Mouse (Mus musculus) neutrophil, adult 5-6 weeks (primary cell): Measurements from ENCODE around the gene Anxa5. TPM values are rescaled to one million over a fixed set of nuclear protein-coding genes. Genes with fewer than 3 reads are reported as not detected.

Experiments used
- ATAC-seq: fragments of 151-379, 151-347 bp; 2 replicates; pipeline ENCODE4 v1.8.0; 2017; ENCODE audit warnings: mild to moderate bottlenecking, moderate TSS enrichment; ENCODE audit not compliant: insufficient number of reproducible peaks, poor library complexity, low FRiP score, severe bottlenecking; ENCODE audit errors: extremely low read depth
- total RNA-seq: library from RNA; stranded (forward); fragments of 200-1000 nt; gene quantifications from 2 replicates; pipeline ENCODE4 v1.2.3, GENCODE M21; 2017

The Anxa5 gene
- total RNA-seq, 1 experiment from 2014 or later = 44.0 TPM

DNA sequence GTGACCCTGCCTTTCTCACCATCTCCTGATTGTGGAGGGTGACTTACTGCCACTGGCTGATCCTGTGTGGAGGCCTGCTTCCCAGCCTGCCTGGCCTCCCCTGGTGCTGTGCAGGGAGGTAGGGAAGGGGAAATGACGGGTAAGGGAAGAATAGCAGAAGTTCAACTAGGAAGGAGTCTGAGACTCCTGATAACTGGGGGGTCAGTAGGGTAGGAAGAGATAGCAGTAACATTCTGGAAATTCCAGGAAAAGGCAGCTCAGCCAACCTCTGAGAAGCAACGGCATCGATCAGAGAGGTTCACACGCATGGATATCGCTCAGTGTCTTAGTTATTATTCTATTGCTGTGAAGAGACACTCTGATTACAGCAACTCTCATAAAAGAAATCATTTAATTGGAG lies 15.8 kb upstream of the Anxa5 start:
- no peak for ATAC-seq

DNA sequence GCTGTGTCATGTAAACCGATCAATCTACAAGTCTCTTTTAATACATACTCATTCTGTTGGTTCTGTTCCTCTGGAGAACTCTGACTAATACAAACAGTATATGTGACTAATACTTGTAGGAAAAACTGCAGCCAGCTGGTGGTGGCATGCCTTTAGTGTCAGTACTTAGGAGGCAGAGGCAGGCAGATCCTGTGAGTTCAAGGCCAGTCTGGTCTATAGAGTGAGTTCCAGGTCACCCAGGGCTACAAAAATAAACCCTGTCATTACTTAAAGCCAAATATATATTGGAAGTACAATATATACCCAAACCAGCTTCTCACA lies 13.9 kb upstream of the Anxa5 start:
- no peak for ATAC-seq

DNA sequence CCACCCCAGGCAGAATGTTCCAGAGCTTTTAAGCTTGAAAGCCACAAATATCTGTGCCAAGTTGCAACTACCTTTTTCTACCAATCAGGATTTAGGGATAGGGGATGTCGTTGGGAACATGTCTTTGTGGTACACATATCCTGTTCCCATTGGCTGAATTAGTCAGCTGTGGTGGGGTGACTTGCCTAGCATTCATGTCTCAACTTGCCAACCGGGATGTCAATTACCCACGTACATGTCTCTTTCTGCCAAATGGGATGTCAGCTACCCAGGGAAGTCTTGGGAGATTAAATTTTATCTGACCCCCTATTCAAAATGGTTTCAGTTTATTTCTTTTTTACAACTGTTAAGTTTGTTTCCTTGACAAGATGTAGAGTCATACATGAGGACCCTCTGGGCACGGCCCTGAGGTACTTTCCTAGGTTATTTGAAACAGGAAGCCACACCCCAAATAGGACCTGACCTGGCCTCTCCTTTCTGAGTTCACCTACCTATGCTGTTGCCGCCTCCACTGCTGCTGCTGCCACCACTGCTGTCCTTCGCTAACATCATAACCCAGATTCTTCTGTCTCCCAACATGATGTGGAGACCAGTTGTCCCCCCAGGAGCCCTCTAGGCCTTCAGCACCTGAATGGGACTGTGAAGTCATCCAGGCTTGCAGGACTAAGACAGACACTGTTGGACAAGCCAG lies 13.3 kb upstream of the Anxa5 start:
- no peak for ATAC-seq

DNA sequence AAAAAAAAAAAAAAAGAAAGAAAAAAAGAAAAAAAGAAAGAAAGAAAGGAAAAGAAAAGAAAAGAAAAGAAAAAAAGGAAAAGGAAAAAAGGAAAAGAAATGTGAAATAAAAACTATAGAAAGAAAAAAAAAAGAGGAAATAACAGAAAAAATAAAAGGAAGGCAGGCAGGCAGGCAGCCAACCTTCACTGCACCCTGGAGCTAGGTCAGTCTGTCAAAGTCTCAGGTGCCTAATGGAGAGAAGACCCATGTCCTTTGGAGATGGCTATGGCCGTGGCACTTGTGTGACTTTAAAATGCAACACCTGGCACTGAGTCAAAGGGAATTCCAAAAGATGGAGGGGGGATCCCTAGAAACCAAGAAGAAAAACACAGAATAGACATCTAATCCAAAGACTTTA lies 12.7 kb upstream of the Anxa5 start:
- no peak for ATAC-seq

DNA sequence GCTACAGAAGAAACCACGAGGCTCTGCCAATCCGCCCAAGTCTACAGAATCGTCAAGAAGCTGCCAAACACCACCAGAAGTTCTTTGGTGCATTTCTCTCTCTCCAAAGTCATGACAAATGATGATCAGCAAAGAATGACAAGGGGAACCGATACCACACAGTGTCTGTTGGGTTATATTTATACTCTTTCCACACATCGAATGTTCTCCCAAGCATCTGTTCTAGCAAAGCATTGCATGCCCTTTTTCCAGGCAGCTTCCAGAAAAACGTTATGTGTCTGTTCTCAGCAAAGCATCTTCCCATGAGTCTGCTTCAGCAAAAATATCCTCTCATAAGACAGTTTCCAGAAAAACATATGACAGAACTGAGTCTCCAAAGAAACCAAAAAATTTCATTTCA lies 11.2 kb upstream of the Anxa5 start:
- ATAC-seq = no peak

DNA sequence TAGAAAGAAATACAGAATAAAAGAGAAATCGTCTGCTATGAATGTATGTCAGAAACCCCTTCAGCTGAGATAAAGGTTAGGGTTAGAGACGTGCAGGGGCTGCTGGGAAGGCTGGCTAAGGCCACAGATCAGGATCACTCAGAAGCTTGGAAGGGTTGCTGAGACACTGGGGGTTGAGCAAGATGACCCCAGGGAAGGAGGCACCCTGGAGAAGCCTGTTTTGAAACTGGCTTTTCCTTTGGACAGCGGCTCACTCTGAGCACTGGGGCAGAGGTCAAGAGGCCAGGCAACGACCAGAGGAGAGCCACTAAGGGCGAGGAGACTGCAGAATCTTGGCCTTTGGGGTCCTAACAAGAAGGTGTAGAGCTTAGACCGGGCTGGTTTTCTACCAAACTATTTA lies 10.5 kb upstream of the Anxa5 start:
- no peak for ATAC-seq

DNA sequence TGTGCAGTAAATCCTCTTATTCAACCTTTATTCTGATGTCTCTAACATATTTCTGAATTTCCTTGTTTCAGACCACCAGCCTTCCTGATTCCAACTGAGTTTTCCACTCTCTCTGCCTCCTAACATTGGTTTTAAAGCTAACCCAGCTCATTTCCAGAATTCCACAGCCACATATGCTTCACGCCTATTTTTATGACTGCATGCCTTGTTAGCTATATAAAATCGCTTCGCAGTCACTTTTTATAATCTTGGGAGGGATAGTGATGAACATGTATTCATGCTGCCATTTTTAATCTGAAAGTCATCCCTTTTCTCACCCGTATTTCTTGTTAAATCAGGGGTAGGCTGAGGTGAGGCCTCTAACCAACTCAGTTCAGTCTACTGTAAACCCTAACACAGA lies 8.6 kb upstream of the Anxa5 start:
- ATAC-seq = no peak

DNA sequence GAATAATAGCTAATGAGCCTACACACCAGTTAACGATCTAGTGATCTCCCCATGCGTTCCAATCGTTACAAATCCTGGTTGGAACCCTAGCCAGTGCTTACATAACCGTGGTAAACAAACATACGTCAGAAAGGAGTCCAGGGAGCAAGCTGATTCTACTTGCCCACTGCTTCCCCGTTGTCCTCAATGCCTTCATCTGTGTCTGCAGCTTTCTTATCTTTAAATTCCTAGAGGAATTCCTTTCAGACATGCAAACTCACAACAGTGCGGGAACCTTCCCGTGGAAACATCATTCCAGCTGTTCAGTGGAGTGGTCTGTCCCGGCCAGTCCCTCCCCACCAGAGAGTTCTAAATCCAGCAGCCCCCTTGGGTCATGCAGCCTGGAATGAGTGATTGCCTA lies 7.2 kb upstream of the Anxa5 start:
- ATAC-seq = no peak

DNA sequence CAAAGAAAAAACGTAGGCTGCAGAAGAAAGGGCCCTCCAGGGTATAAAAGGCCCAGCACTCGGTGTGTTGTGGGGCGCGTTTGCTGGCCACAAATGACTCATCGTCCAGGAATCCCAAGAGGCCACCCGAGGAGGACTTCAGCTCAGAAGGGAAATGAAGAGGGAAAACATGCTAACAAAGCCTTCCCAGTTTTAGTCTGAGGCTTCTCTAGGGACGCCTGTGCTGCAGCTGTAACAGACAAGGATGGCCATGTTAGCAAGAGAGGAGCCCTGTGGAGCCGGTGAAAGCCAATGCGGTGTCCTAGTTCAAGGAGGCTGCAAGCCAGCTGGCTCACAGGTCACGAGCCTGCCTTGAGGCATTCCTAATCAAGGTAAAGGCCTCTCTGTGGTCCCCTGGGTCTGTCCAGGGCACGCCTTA lies 6.1 kb upstream of the Anxa5 start:
- no peak for ATAC-seq

DNA sequence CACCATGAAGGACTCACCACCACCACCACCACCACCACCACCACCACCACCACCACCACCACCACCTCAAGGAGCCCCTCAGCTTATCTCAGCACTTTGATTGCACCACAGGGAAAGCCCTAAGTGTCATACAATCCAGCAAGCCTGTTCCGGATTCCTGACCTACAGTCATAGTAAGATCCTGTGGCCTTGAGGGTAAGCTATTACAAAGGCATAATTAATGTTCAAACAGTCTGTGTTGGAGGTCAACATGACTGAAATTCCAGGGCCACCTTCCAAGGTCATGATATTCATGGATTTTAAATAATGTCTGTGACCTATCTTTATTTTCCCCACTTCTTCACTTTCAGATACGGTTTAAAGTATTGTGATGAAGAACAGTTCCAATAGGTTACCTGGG lies 4.8 kb upstream of the Anxa5 start:
- no peak for ATAC-seq

DNA sequence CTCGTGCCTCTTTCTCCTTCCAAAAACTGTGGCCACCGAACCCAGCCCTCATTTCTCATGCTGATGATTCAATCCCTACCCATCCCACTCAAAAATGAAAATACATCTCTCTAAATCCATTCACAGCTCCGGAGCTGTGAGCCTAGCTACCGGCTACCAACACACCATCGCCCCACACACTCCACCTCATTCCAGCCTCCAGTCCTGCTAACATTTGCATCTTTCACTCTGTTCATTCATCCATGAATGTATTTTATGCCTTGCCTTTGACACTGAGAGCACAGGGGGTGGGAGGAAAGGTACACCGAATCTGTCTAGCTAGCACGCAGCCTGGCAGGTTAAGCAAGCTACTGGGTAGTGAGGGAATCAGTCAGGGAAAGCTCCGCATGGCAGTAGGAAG lies 3.1 kb upstream of the Anxa5 start:
- no peak for ATAC-seq

DNA sequence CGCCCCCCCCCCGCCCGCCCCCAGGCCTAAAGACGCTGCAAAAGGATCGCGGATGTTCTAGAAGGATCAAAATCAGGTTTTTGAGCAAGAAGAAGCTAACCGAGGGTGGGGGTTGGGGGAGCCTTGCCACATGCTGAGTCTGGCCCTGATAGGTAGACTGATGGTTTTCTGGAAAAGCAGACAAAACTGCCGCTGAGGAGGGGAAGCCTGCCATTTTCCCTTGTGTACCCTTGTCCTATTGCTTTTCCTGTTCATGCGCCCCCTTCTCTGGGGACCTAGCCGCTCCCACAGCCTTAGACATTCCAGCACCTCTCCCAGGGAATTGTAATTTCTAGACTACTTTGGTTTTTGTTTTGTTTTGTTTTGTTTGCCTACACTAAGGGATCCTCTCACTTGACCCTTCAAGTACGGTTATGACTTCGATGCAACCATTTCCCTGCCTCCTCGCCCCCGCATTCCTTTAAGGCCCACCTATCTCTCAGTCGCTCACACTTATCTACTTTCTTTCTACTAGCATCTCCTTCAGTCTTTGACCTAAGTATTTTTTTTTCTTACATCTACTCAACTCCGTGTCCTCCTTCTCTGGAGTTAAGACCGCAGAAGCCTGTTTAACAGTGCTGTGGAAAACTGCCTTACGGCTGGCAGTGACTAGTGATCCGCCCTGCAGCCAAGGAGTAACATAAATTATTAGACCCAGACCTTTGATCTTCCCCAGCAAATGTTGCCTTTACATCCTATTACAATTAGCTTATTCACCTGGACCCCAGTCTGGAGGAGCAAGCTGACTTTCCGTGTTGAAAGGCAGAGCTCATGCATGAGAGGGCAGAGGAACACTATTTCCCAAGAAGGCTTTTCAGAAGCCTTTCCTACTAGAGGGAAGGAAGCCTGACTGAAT lies 814 bp upstream of the Anxa5 start:
- no peak for ATAC-seq

DNA sequence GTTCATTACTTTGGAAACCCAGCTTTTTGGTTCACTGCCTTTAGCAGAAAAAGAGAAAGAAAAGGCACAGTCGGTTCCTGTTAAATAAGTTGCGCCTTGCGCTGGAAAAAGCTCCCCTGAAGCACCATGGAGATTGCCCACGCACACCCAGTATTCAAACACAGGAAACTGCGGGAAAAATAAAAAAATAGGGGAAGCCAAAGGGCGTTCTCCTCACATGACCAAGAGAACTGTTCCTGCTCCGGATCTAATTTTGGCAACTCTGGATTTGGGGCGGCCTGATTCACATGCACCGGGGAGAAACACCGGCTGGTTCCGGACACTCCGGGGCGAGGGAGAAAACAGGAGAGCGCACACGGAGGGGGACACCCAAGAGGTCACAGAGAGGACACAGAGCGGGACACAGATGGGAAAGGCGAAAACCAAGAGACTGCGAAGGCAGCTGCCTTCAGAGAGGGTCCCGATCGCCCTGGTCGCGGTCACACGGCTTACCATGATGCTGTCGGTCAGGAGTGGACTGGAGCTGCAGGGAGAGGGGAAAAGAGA lies 683 bp downstream of the Anxa5 start:
- no peak for ATAC-seq

DNA sequence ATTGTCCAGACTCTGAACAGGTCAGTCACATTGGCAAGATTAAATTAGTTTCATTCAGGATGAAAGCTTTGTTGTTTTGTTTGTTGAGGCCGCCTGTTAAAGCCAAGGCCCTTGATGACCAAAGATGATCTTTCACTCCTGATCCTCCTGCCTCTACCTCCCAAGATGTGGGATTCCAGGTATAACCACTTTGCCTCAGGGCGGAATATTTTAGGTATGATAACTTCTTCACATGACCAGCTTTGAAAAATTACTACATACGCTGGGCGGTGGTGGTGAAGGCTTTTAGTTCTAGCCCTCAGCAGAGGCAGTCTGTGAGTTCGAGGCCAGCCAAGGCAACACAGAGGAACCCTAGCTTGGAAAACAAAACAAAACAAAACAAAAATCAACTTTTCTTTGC lies 1.3 kb downstream of the Anxa5 start:
- ATAC-seq = no peak

DNA sequence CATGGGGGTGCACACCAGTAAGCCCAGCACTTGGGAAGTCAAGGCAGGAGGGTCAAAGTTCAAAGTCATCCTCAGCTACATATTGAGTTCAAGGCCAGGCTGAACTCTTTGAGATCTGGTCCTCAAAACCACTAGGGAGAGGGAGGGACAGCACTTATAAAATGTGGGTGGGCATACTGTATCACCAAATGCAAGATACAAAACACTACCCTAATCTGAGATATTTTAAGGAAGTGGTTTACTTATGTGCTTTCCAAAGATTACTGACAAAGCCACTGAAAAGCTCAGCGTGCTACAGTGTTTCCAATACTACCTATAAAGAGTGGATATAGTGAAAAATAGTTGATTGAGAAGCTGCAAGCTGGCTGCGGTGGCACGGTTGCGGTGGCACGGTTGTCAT lies 2.5 kb downstream of the Anxa5 start:
- no peak for ATAC-seq

DNA sequence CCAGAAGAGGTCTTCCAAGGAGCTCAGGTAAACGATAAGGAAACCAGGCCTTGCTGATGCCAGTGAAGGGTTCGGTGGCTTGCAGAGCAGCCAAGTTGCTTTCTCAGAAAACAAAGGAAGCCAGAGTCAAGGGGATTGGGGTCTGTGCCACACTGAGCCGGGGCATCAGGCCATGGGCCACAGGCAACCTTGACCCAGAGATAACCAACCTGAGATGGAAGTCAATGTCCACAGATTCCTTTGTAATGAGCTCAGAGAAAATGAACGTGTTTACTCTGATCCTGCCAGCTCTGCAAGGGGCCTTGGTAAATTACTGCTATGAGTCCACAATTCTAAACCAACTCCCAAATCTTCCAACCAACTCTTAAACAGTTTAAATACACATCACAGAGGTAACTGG lies 3.8 kb downstream of the Anxa5 start:
- ATAC-seq = no peak

DNA sequence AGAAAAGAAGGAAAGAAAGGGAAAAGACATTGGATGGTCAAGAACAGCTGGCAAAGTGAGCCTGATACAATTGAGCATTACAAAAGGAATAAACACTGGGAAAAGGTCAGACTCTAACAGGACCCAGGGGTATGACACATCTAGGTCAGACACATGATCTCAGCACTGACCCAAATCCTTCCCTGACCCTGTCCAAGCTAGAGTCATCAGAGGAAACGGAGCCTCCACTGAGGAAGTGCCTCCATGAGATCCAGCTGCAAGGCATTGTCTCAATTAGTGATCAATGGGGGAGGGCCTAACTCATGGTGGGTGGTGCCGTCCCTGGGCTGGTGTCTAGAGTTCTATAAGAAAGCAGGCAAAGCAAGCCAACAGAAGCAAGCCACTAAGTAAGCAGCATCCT lies 6.8 kb downstream of the Anxa5 start:
- no peak for ATAC-seq

DNA sequence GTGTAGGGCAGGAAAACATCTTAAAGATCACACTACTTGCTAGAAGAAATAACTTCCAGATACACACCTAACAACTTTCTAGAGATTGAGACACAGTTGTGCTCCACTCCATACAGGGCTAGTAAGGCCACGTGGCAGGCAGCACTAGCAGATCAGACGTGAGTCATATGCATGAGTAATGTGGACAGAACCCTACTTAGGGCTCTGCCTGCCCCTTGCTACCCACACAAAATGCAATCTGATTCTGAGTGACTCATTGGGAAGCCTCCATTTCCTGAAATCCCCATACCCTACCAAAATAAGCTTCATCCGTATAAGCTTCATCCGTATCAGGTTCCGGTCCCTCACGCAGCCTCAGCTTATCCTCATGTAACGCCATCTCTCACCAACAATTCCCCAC lies 8.1 kb downstream of the Anxa5 start:
- no peak for ATAC-seq

DNA sequence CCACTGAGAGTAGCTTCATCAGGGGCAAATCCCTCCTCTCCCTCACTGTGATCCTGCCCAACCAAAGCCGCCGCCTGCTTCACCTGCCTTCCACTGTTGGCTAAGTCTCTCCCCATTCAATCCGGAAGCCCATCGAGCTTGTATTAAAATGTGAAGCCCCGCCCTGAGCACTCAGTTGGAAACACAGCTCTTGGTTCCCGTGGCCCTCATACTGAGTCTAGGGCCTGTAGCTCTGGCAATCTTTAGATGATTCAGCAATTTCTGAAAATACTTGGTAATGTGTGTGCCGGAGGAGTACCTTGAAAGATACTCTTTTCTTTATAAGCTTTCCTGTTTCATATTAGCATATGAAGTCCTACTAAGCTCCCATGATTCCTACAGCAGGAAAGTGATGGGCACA lies 10.2 kb downstream of the Anxa5 start:
- no peak for ATAC-seq

DNA sequence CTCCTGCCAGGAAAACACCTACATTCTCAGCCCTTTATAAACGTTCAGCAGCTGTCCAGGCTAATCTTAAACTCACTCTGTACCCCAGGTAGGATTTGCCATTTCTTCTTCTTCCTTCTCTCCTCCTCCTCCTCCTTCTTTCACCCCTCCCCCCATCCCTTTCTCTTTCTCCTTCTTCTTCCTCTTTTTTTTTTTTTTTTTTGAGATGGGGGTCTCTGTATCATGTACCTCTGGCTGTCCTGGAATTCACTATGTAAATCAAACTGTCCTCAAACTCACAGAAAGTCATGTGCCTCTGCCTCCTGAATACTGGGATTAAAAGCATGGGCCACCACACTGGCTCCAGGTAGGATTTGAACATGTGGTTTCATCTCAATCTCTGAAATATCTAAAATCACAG lies 13.3 kb downstream of the Anxa5 start:
- no peak for ATAC-seq
